Mouse (Mus musculus) left cerebral cortex, postnatal 10 days (tissue): ENCODE data around the gene Exosc6. TPM values are rescaled to one million over a fixed set of nuclear protein-coding genes. Genes with fewer than 3 reads are reported as not detected.
A peak's percentile ranks its signal among the peaks of the same experiment; 100 is the strongest.

Source experiments
- DNase-seq, 2 experiments: peaks; one replicate each; pipeline ENCODE4 v3.0.0; 2021 to 2022; ENCODE audit warnings: low spot score in 2 of 2, mixed read lengths in 1 of 2; ENCODE audit errors: extremely low spot score in 1 of 2
- intact Hi-C: fragments of 180-260 bp; cut with DNase I; formaldehyde crosslinking; loops from one replicate; pipeline ENCODE4 v1.15.1; 2025
- microRNA-seq: library from miRNA; unstranded; fragments of <30 nt; microRNA quantifications from one replicate; pipeline ENCODE4 v1.2.0, GENCODE M21; 2022
- total RNA-seq, 2 experiments: library from RNA; stranded (reverse); gene quantifications; 2 replicates each; pipeline ENCODE4 v1.2.3; 2021

The Exosc6 gene
- total RNA-seq, 2 experiments from 2014 or later = not detected

DNA sequence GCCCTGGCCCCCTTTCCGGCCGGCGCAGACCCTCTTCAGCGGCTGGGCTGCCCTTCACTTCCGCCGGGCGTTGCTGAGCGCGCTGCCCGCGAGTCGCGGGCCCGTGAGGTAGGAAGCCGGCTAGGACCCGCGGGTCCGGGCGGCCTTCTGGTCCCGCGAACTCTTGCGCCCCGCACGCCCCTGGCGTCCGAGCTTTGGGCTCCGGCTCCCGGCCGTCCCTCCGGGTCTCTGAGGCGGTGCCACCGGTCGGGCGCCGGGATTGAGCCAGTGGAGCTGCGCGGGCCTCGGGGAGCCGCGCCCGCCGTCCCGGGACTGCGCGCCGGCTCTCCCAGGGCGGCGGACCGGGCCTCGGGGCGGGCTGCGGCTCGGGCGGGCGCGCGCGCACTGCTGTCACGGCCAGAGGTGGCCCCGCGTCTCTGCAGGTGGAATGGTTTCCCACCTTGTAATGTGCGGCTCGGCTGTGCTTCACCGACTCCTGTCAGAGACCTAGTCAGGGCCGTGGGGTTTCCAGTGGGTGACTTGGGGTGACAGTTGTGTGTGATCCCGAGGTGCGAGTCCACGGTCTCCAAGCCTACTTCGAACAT, 38.7 kb downstream of the Exosc6 start:
- peak in 1 of 2 experiments; percentile 31 for DNase-seq
- intact Hi-C loops = loop anchor here (5.0 kb wide), 1 partner anchor 52 kb away; no protein-coding TSS in a partner anchor

Small RNAs within 50 kb of the gene (microRNA-seq; reads per million reads assigned to microRNA genes)
- gene Gm24103 = not detected
- not detected for gene Mir3473d

Other genes starting within 250 kb of the Exosc6 start
- 10 to 100 TPM; 50.8 to 59.0 TPM for gene Cog4, start 209.7 kb upstream of the Exosc6 start, total RNA-seq
- 10 to 100 TPM; 56.0 to 58.3 TPM for gene Sf3b3, start 209.6 kb upstream of the Exosc6 start, total RNA-seq
- gene Fuk, start 153.9 kb upstream of the Exosc6 start, total RNA-seq = 10 to 100 TPM; 11.5 to 12.0 TPM
- 10 to 100 TPM; 85.5 to 86.1 TPM for gene St3gal2, start 136.4 kb upstream of the Exosc6 start, total RNA-seq
- 10 to 100 TPM; 30.9 to 34.4 TPM for gene Ddx19a, start 58.5 kb upstream of the Exosc6 start, total RNA-seq
- gene Ddx19b, start 24.6 kb upstream of the Exosc6 start, total RNA-seq = 10 to 100 TPM; 27.2 to 28.2 TPM
- gene Aars, start 23.2 kb upstream of the Exosc6 start, total RNA-seq = 100 to 1,000 TPM in 1 of 2 experiments, 10 to 100 TPM in 1; 96.8 to 102 TPM
- gene Clec18a, start 36.1 kb downstream of the Exosc6 start, total RNA-seq = under 1 TPM in 1 of 2 experiments, not detected in 1; 0.26 TPM
- gene Pdpr, start 38.3 kb downstream of the Exosc6 start, total RNA-seq = 10 to 100 TPM; 28.6 to 30.8 TPM
- gene Glg1, start 202.9 kb downstream of the Exosc6 start, total RNA-seq = 100 to 1,000 TPM; 123 to 127 TPM
- 10 to 100 TPM; 17.4 to 17.7 TPM for gene Rfwd3, start 243.9 kb downstream of the Exosc6 start, total RNA-seq